In genomic region chr13:12232141-12232540, GRCm38 (mm10) we compare ENCODE assay signal across 20 mouse cellular contexts. TPM values are rescaled to one million over a fixed set of nuclear protein-coding genes. Genes with fewer than 3 reads are reported as not detected.
DNase-seq lines count a peak whose midpoint lies in the region; ATAC-seq lines count a peak whose summit lies in the region.
"Had no signal": no experiment of that assay in that cellular context is flagged by ENCODE, and none has a peak within 500 bp of the region (broad histone marks: within the 10 kb centered on the region; RNA-seq: fewer than 3 reads in every experiment).

No protein-coding gene starts in this region.

- peaks cover 85% of the 10 kb centered on the region for H3K36me3 ChIP-seq in kidney, embryonic 15.5 days

- H3K4me1 ChIP-seq in kidney, embryonic 15.5 days: no peaks in the 10 kb centered on the region
- H3K4me1 ChIP-seq: embryonic facial prominence, embryonic 13.5 days; forebrain, embryonic 10.5 days; heart, embryonic 13.5 days had no signal

- peak; percentile 32 for DNase-seq in kidney, adult 11 months
- DNase-seq in kidney, postnatal 4 days: no peak
- peak; percentile 79 for DNase-seq in kidney, adult 9 months
- DNase-seq in Muller cell, postnatal 12 days (ENCODE audit: inconsistent ontology term): peak; percentile 33
- DNase-seq in fibroblast of lung, adult 2 months (ENCODE audit: low read depth): peak; percentile 40
- no peak for DNase-seq in gastrocnemius, adult 18-20 months (ENCODE audit: low spot score)
- DNase-seq: adrenal gland, postnatal 14 days; cerebellum, adult 11-12 months; cerebellum, adult 9-10 months; cerebellum, postnatal 36 days; gastrocnemius, postnatal 36 days; heart, adult 11 months; heart, postnatal 36 days had no signal

- no peak overlapping the region for H3K9ac ChIP-seq in kidney, embryonic 15.5 days
- H3K9ac ChIP-seq: embryonic facial prominence, embryonic 13.5 days; heart, embryonic 13.5 days had no signal

- no peak for ATAC-seq in kidney, embryonic 15.5 days (replicated peaks; ENCODE audit: low FRiP score)
- ATAC-seq: activated CD4-positive, CD25-positive, alpha-beta regulatory T cell, adult 4 months; forebrain, embryonic 14.5 days; hindbrain, embryonic 16.5 days had no signal

- H3K4me3 ChIP-seq in kidney, embryonic 15.5 days (replicated peaks): no peak overlapping the region
- H3K4me3 ChIP-seq: embryonic facial prominence, embryonic 13.5 days; forebrain, embryonic 10.5 days; heart, embryonic 13.5 days had no signal

- no peak overlapping the region for H3K27ac ChIP-seq in kidney, embryonic 15.5 days
- H3K27ac ChIP-seq: embryonic facial prominence, embryonic 13.5 days; forebrain, embryonic 10.5 days; heart, embryonic 13.5 days had no signal

- H3K27me3 ChIP-seq in kidney, embryonic 15.5 days: no peaks in the 10 kb centered on the region
- H3K27me3 ChIP-seq: embryonic facial prominence, embryonic 13.5 days; heart, embryonic 13.5 days had no signal

- H3K9me3 ChIP-seq in kidney, embryonic 15.5 days (replicated peaks): no peaks in the 10 kb centered on the region
- H3K9me3 ChIP-seq: embryonic facial prominence, embryonic 13.5 days; forebrain, embryonic 10.5 days; heart, embryonic 13.5 days had no signal

- 91% methylated on average over 4 of the region's 4 CpGs for WGBS in kidney, embryonic 15.5 days

- no peak overlapping the region for H3K4me2 ChIP-seq in kidney, embryonic 15.5 days
- H3K4me2 ChIP-seq: embryonic facial prominence, embryonic 13.5 days; heart, embryonic 13.5 days had no signal

RNA-seq across cellular contexts. Expression of gene Mtr, which starts 25.8 kb away (rescaled TPM):
- polyA plus RNA-seq in kidney, embryonic 15.5 days (2015; fragmentation: Nextera tagmentation; extraction: Ambion mirVana): 13.7 and 15.0 TPM in 2 replicates
- total RNA-seq in gastrocnemius, adult 18-20 months (2021): 10 to 100 TPM; 13.1 to 15.7 TPM

Comparison
In these comparisons a context has a peak if more than half of its experiments do, and no peak if none do; other contexts are left out.
1. DNase-seq: peak in kidney, adult 11 months (single experiment), kidney, adult 9 months (single experiment), Muller cell, postnatal 12 days (single experiment) and fibroblast of lung, adult 2 months (single experiment); none in kidney, postnatal 4 days (0 of 2) and gastrocnemius, adult 18-20 months (single experiment).